Comparison of ENCODE assay signal across 30 mouse cellular contexts in genomic region chr9:53572516-53573307, GRCm38 (mm10). TPM values are rescaled to one million over a fixed set of nuclear protein-coding genes. Genes with fewer than 3 reads are reported as not detected.
DNase-seq lines count a peak whose midpoint lies in the region; ATAC-seq and TF ChIP-seq lines count a peak whose summit lies in the region.
"Had no signal": no experiment of that assay in that cellular context is flagged by ENCODE, and none has a peak within 500 bp of the region (broad histone marks: within the 10 kb centered on the region; RNA-seq: fewer than 3 reads in every experiment).

No protein-coding gene starts in this region.

- intact Hi-C loops in gastrocnemius, adult 2 months (cut with DNase I), result no loop called here
- intact Hi-C loops in gastrocnemius, postnatal 14 days (cut with DNase I; ENCODE audit: low total_unique reads), result no loop called here
- intact Hi-C loops in heart, adult 2 months (cut with DNase I), result no loop called here

- ATAC-seq in megakaryocyte, adult 5-6 weeks (ENCODE audit: poor library complexity, severe bottlenecking), result no peak
- ATAC-seq: forebrain, embryonic 15.5 days; hindbrain, embryonic 16.5 days; intestine, embryonic 15.5 days had no signal

- H3K4me3 ChIP-seq in gastrocnemius, adult 2 months, result peak overlapping the region; percentile 42
- H3K4me3 ChIP-seq in heart, adult 2 months, result no peak overlapping the region
- H3K4me3 ChIP-seq in megakaryocyte, embryonic 14.5 days (replicated peaks), result peak overlapping the region; percentile 74
- H3K4me3 ChIP-seq: embryonic facial prominence, embryonic 10.5 days; embryonic facial prominence, embryonic 13.5 days; erythroblast, embryonic 14.5 days; forebrain, embryonic 12.5 days; forebrain, embryonic 15.5 days; heart, embryonic 13.5 days; hindbrain, embryonic 10.5 days; hindbrain, embryonic 13.5 days; intestine, embryonic 15.5 days had no signal

- peaks cover 4% of the 10 kb centered on the region for H3K36me3 ChIP-seq in heart, adult 2 months (ENCODE audit: control insufficient read depth, insufficient read depth, low read length)
- H3K36me3 ChIP-seq in megakaryocyte, embryonic 14.5 days (replicated peaks; ENCODE audit: low read length), result peaks cover 86% of the 10 kb centered on the region

- H3K9ac ChIP-seq in heart, adult 2 months (ENCODE audit: low read depth, low read length), result no peak overlapping the region
- H3K9ac ChIP-seq: embryonic facial prominence, embryonic 13.5 days; forebrain, embryonic 12.5 days; forebrain, embryonic 15.5 days; heart, embryonic 13.5 days; hindbrain, embryonic 13.5 days; intestine, embryonic 15.5 days had no signal

- DNase-seq in gastrocnemius, adult 2 months, result peak; percentile 72
- no peak for DNase-seq in gastrocnemius, postnatal 14 days
- peak in 1 of 2 experiments; percentile 14 for DNase-seq in heart, adult 2 months
- no peak for DNase-seq in heart, adult 11 months
- DNase-seq in skeletal muscle tissue, adult 2 months (ENCODE audit: low read depth, low spot score), result peak; percentile 42
- DNase-seq: adrenal gland, adult 2 months; adrenal gland, postnatal 14 days; B cell, adult 2 months; cerebellum, adult 11-12 months; cerebellum, adult 8-10 months; cerebellum, postnatal 10 days; cerebellum, postnatal 36 days; embryo, embryonic 11 days; gastrocnemius, postnatal 10 days; kidney, adult 11 months; kidney, adult 8-10 months had no signal

- TF ChIP-seq CTCF in gastrocnemius, adult 2 months (IDR thresholded peaks at IDR 0.05), result no peak
- TF ChIP-seq CTCF in heart, adult 2 months (IDR thresholded peaks at IDR 0.05), result no peak

- no peaks in the 10 kb centered on the region for H3K9me3 ChIP-seq in megakaryocyte, embryonic 14.5 days
- H3K9me3 ChIP-seq: embryonic facial prominence, embryonic 10.5 days; embryonic facial prominence, embryonic 13.5 days; forebrain, embryonic 12.5 days; forebrain, embryonic 15.5 days; G1E; heart, embryonic 13.5 days; hindbrain, embryonic 10.5 days; hindbrain, embryonic 13.5 days; intestine, embryonic 15.5 days had no signal

- TF ChIP-seq EP300 in heart, adult 2 months (IDR thresholded peaks at IDR 0.05; ENCODE audit: insufficient read depth, low read depth, low read length), result no peak

- TF ChIP-seq POLR2A in heart, adult 2 months (IDR thresholded peaks at IDR 0.05; ENCODE audit: insufficient read depth, low read depth, low read length), result no peak

- H3K4me1 ChIP-seq in heart, adult 2 months (ENCODE audit: control insufficient read depth, insufficient read depth, low read length), result no peaks in the 10 kb centered on the region; the same call in 1 of the 2 replicates
- H3K4me1 ChIP-seq in megakaryocyte, embryonic 14.5 days, result peaks cover 53% of the 10 kb centered on the region
- H3K4me1 ChIP-seq: embryonic facial prominence, embryonic 10.5 days; forebrain, embryonic 12.5 days; forebrain, embryonic 15.5 days; heart, embryonic 13.5 days; hindbrain, embryonic 10.5 days; hindbrain, embryonic 13.5 days; intestine, embryonic 15.5 days had no signal

- no peaks in the 10 kb centered on the region for H3K27me3 ChIP-seq in heart, adult 2 months (ENCODE audit: control insufficient read depth, insufficient read depth, low read length)
- no peaks in the 10 kb centered on the region for H3K27me3 ChIP-seq in megakaryocyte, embryonic 14.5 days (replicated peaks)
- H3K27me3 ChIP-seq: CH12.LX; embryonic facial prominence, embryonic 13.5 days; forebrain, embryonic 12.5 days; forebrain, embryonic 15.5 days; heart, embryonic 13.5 days; hindbrain, embryonic 13.5 days; intestine, embryonic 15.5 days had no signal

- peak overlapping the region; percentile 81 for H3K27ac ChIP-seq in gastrocnemius, adult 2 months
- peak overlapping the region; percentile 51 for H3K27ac ChIP-seq in heart, adult 2 months
- H3K27ac ChIP-seq: embryonic facial prominence, embryonic 10.5 days; embryonic facial prominence, embryonic 13.5 days; forebrain, embryonic 12.5 days; forebrain, embryonic 15.5 days; heart, embryonic 13.5 days; hindbrain, embryonic 10.5 days; hindbrain, embryonic 13.5 days; intestine, embryonic 15.5 days had no signal

- WGBS in heart, adult 2 months, result 68% methylated on average over 7 of the region's 7 CpGs

- H3K79me2 ChIP-seq in heart, adult 2 months (replicated peaks; ENCODE audit: control insufficient read depth, insufficient read depth, low read length), result no peaks in the 10 kb centered on the region

RNA-seq across cellular contexts. Expression of gene Npat, which starts 35.9 kb away (rescaled TPM):
- total RNA-seq in gastrocnemius, adult 2 months (2021), result 1 to 10 TPM; 4.7 to 4.9 TPM
- total RNA-seq in gastrocnemius, postnatal 14 days (2021), result 1 to 10 TPM; 5.4 to 6.1 TPM
- 1 to 10 TPM; 5.4 to 6.9 TPM for total RNA-seq in heart, adult 2 months (2021)
- 1.5 and 2.6 TPM in 2 replicates for polyA plus RNA-seq in heart, adult 2 months (2012; rRNA removed)
- 0.26 and 0.66 TPM in 2 replicates for polyA plus RNA-seq in megakaryocyte, embryonic 14.5 days (2012; ENCODE audit: insufficient read depth, low replicate concordance)
- total RNA-seq in megakaryocyte, adult 5-6 weeks (2015), result 19.8 and 20.8 TPM in 2 replicates
- 17.4 and 18.1 TPM in 2 replicates for total RNA-seq in megakaryocyte, adult 5-6 weeks (2017)

RNA-seq across cellular contexts. Expression of gene Atm, which starts 36.2 kb away (rescaled TPM):
- 1 to 10 TPM; 5.7 to 6.7 TPM for total RNA-seq in gastrocnemius, adult 2 months (2021)
- 1 to 10 TPM; 6.6 to 7.1 TPM for total RNA-seq in gastrocnemius, postnatal 14 days (2021)
- total RNA-seq in heart, adult 2 months (2021), result 10 to 100 TPM in 1 of 2 experiments, 1 to 10 TPM in 1; 8.3 to 10.2 TPM
- polyA plus RNA-seq in heart, adult 2 months (2012; rRNA removed), result 1.2 and 2.7 TPM in 2 replicates
- 0.06 TPM in 1 of 2 replicates, not detected in the other for polyA plus RNA-seq in megakaryocyte, embryonic 14.5 days (2012; ENCODE audit: insufficient read depth, low replicate concordance)
- total RNA-seq in megakaryocyte, adult 5-6 weeks (2015), result 14.1 and 15.2 TPM in 2 replicates
- total RNA-seq in megakaryocyte, adult 5-6 weeks (2017), result 17.8 and 20.8 TPM in 2 replicates

RNA-seq across cellular contexts. Expression of gene Acat1, which starts 37.5 kb away (rescaled TPM):
- total RNA-seq in gastrocnemius, adult 2 months (2021), result 100 to 1,000 TPM; 116 to 180 TPM
- total RNA-seq in gastrocnemius, postnatal 14 days (2021), result 10 to 100 TPM; 77.2 to 88.7 TPM
- total RNA-seq in heart, adult 2 months (2021), result 100 to 1,000 TPM; 286 to 342 TPM
- 157 and 271 TPM in 2 replicates for polyA plus RNA-seq in heart, adult 2 months (2012; rRNA removed)
- 34.4 and 110 TPM in 2 replicates for polyA plus RNA-seq in megakaryocyte, embryonic 14.5 days (2012; ENCODE audit: insufficient read depth, low replicate concordance)
- total RNA-seq in megakaryocyte, adult 5-6 weeks (2015), result 66.1 and 78.8 TPM in 2 replicates
- total RNA-seq in megakaryocyte, adult 5-6 weeks (2017), result 50.8 and 62.4 TPM in 2 replicates

Comparison
In these comparisons a context has a peak if more than half of its experiments do, and no peak if none do; other contexts are left out.
1. DNase-seq: peak in gastrocnemius, adult 2 months (single experiment) and skeletal muscle tissue, adult 2 months (single experiment); none in gastrocnemius, postnatal 14 days (single experiment) and heart, adult 11 months (single experiment).